Mouse (Mus musculus): ENCODE data around the gene Vmn1r81.

Gene Vmn1r81

DNA sequence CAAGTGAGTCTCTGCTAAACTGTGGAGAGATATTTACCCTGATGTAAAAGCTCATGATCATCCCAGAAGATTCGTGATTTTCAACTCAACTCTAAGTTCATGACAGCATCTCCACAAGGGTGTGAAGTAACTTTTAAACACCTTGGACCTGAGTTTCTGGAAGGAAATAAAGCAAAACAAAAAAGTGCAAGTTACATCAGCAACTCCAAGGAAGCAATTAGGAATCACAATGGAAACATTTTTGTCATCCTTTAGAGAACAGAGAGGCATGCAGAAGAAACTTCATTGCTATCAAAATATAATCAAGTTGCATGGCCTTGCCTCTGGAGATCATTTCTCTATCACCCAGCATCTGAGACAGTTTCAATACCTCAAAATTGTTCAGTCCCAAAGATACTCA is at the start of gene Vmn1r81:
TSS of gene Vmn1r81 (minus strand) at position 101 of the 400 bp plus-strand sequence.
- in situ Hi-C loops (cut with MseI, MboI): no loop called here

DNA sequence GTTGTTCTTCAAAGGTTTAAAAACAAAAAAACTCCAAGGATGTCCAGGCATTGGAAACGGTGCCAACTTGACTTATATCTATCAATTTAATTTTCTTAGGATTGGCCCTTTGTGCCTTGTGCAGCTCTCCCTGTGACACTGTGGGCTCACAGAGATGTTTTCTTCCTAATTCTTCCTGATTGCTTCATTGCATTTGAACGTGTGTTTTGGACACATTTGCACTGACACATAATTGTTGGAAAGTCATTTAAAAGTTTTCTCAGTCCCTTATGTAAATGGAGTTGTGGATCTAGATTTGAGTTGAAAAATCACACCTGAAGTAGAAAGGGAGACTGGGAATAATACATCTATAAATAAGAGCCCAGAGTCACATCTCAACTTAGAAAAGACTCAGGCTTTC is 32.1 kb upstream of the Vmn1r81 start, which contains the start of gene Vmn1r82:
TSS of gene Vmn1r82 (plus strand) at position 301 of the 400 bp plus-strand sequence.
- in situ Hi-C loops (cut with MseI, MboI): no loop called here

DNA sequence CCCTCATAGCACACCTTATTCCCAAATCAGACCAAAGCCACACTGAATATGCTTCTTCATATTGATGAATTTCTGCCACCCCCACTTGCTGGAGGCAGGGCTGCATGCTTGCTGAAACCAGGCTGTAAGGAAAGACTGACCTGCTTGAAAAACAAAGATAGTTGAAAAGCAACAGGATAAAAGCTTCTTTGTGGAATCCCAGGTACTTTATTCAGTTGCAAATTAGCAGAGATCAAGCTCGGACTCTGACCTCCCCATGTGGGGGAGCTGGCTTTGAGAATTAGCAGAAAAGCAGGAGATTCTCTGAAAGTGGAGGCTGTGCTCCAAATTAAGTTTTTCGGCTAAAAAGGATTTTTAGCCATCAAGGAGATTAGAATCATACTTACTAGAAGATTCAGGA is 63.9 kb downstream of the Vmn1r81 start:
- in situ Hi-C loops (cut with MseI, MboI): no loop called here

Measured in mouse trophoblast stem cell (cell line).